Mouse (Mus musculus) lung, postnatal 0 days (tissue): Measurements from ENCODE around the gene Zfp292.

ENCODE experiments used
- CTCF ChIP-seq: IDR thresholded peaks from 2 replicates; pipeline ENCODE4 v1.5.1; 2016; ENCODE audit warnings: antibody characterized with exemption, mild to moderate bottlenecking
- EP300 ChIP-seq: IDR thresholded peaks from 2 replicates; pipeline ENCODE4 v1.6.1; 2016; ENCODE audit warnings: antibody characterized with exemption, mild to moderate bottlenecking, control low read depth

DNA sequence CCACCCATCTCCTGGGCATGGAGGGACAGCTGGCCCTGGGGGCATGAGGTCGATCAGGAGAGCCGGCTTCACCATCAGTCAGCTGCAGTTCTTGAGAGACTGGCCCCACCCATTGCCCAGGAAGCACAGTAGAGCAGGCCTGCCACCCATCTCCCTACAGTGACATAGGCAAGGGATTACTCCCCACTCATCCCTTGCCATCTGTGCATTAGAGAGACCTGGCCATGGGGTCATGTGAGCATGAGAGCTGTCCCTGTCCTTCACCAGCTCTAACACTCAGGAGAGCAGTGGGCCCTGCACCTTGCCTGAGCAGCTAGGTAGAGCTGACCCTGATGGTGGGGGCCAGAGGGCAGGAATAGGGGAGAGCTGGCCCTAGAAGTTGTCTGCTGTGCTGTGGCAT, 97.1 kb downstream of the Zfp292 start:
- TF ChIP-seq CTCF, result no peak
- TF ChIP-seq EP300, result no peak
